Mouse (Mus musculus) ES-Bruce4 (cell line): ENCODE data around the gene Crabp2.

ENCODE experiments used
- CTCF ChIP-seq: IDR thresholded peaks from one replicate; pipeline ENCODE4 v1.8.1; 2011; ENCODE audit warnings: low read depth, low read length
- EP300 ChIP-seq: IDR thresholded peaks from 2 replicates; pipeline ENCODE4 v1.6.1; 2011; ENCODE audit warnings: low read depth, low read length; ENCODE audit not compliant: insufficient read depth
- POLR2A ChIP-seq: IDR thresholded peaks from one replicate; pipeline ENCODE4 v1.8.1; 2011; ENCODE audit warnings: low read length; ENCODE audit not compliant: insufficient read depth

- TF ChIP-seq POLR2A (no peak), CTCF (no peak), EP300 (no peak)
These were observed 9.6 kb downstream of the Crabp2 start for GRCm38 (mm10) chr3:87958056-87958455.
